Mouse (Mus musculus): ENCODE data around the gene Nrde2.

DNA sequence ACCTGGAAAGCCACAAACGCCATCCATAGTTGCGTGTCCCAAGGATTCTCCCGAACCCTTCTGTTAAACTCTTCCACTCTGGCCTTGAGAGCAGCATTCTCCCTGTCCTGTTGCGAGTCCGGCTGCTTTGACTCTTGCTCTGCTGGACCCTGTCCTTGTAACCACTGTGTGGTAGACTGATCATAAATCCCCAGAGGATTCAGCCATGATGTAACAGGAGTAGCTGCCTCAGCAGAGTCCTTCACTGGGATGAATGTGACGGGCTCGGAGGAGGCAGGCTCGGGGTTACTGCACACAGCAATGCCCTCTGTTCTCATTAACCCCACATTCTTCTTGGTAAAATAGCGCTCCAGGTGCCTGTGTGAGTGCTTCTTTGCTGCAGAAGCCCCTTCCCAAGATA is 15.7 kb downstream of the Nrde2 start:
- no peak for TF ChIP-seq POLR2A (IDR thresholded peaks at IDR 0.05; ENCODE audit: low read depth, low read length)
- no peak for TF ChIP-seq CTCF (conservative IDR thresholded peaks at IDR 0.05; ENCODE audit: insufficient read depth, insufficient read length, low read depth, low read length)

Data from kidney, adult 2 months (tissue).